Mouse (Mus musculus) thymus, adult 2 months (tissue): ENCODE data around the gene Ddx4.

Experiments
- CTCF ChIP-seq: fragments of 200-500 bp; IDR thresholded peaks from 2 replicates; pipeline ENCODE4 v1.5.1; 2012; ENCODE audit warnings: mild to moderate bottlenecking, control low read depth, low read length, moderate library complexity, borderline replicate concordance; ENCODE audit not compliant: control insufficient read depth, poor library complexity, insufficient read depth; ENCODE audit errors: extremely low read depth
- POLR2A ChIP-seq: fragments of 200-500 bp; IDR thresholded peaks from 2 replicates; pipeline ENCODE4 v1.6.1; 2012; ENCODE audit warnings: mild to moderate bottlenecking, low read length, control low read depth, moderate library complexity; ENCODE audit not compliant: control insufficient read depth, poor library complexity, insufficient read depth; ENCODE audit errors: extremely low read depth

- TF ChIP-seq POLR2A (no peak), CTCF (no peak)
Observed at GRCm38 (mm10) chr13:112671708-112672107, 19.4 kb upstream of the Ddx4 start.
